Mouse (Mus musculus) embryonic facial prominence, embryonic 15.5 days (tissue): ENCODE measurements around the gene Cnot8. TPM values are rescaled to one million over a fixed set of nuclear protein-coding genes. Genes with fewer than 3 reads are reported as not detected.

Experiments
- ATAC-seq: fragments of 200-750 bp; cut with Nextera tagmentation; 2 replicates; pipeline ENCODE4 v1.8.0; 2017; ENCODE audit warnings: low read depth, moderate TSS enrichment; ENCODE audit not compliant: insufficient number of reproducible peaks, low FRiP score, low TSS enrichment
- H3K27ac ChIP-seq: fragments of 300-500 bp; sonication (generic); replicated peaks from 2 replicates; pipeline ENCODE4 v1.5.1; 2015; ENCODE audit warnings: mild to moderate bottlenecking, inconsistent platforms
- H3K27me3 ChIP-seq: fragments of 300-500 bp; sonication (generic); 2 replicates; pipeline ENCODE4 v1.6.1; 2015; ENCODE audit warnings: inconsistent platforms
- H3K36me3 ChIP-seq: fragments of 300-500 bp; sonication (generic); 2 replicates; pipeline ENCODE4 v1.6.1; 2015; ENCODE audit warnings: mild to moderate bottlenecking, inconsistent platforms
- H3K4me1 ChIP-seq: fragments of 300-500 bp; sonication (generic); 2 replicates; pipeline ENCODE4 v1.6.1; 2015; ENCODE audit warnings: inconsistent platforms
- H3K4me2 ChIP-seq: fragments of 300-500 bp; sonication (generic); replicated peaks from 2 replicates; pipeline ENCODE4 v1.6.1; 2015; ENCODE audit warnings: mild to moderate bottlenecking, inconsistent platforms
- H3K4me3 ChIP-seq: fragments of 300-500 bp; sonication (generic); replicated peaks from 2 replicates; pipeline ENCODE4 v1.5.1; 2015; ENCODE audit warnings: mild to moderate bottlenecking, inconsistent platforms
- H3K9ac ChIP-seq: fragments of 300-500 bp; sonication (generic); 2 replicates; pipeline ENCODE4 v1.6.1; 2015; ENCODE audit warnings: inconsistent platforms
- H3K9me3 ChIP-seq: fragments of 300-500 bp; sonication (generic); replicated peaks from 2 replicates; pipeline ENCODE4 v1.6.1; 2016; ENCODE audit warnings: inconsistent platforms
- WGBS: fragments of 180-500 bp; shearing (Covaris S2); methylation state at CpG from one replicate; pipeline ENCODE4 v1.1.7; 2015; 5-methylcytosine and 5-hydroxymethylcytosine counted together
- polyA plus RNA-seq: library from polyadenylated mRNA; unstranded; fragments of >200 nt; fragmentation: Nextera tagmentation; extraction: Ambion mirVana; gene quantifications from 2 replicates; pipeline ENCODE4 v1.2.1, GENCODE M21; 2015

Cnot8 gene
- polyA plus RNA-seq, 1 experiment from 2014 or later, result 97.5 TPM

GRCm38 (mm10) chr11:58107009-58107408 is 3.1 kb downstream of the Cnot8 start:
- H3K4me2 ChIP-seq, result no peak overlapping the region
- H3K9ac ChIP-seq, result no peak overlapping the region
- H3K4me3 ChIP-seq, result no peak overlapping the region
- peaks cover 25% of the 10 kb centered on the region for H3K4me1 ChIP-seq
- H3K27me3 ChIP-seq, result no peaks in the 10 kb centered on the region
- peaks cover 20% of the 10 kb centered on the region for H3K36me3 ChIP-seq
- no peak for ATAC-seq
- H3K27ac ChIP-seq, result no peak overlapping the region
- no peaks in the 10 kb centered on the region for H3K9me3 ChIP-seq
- 39% methylated on average over 3 of the region's 3 CpGs for WGBS

- no peaks in the 10 kb centered on the region for H3K27me3 ChIP-seq
- no peak for ATAC-seq
- WGBS, result 80% methylated on average over 4 of the region's 4 CpGs
Measured at GRCm38 (mm10) chr11:58107664-58108337, 3.8 kb downstream of the Cnot8 start.

GRCm38 (mm10) chr11:58116560-58116959 is 12.6 kb downstream of the Cnot8 start:
- ATAC-seq, result no peak
- Histone ChIP-seq H3K27ac (no peak overlapping the region), H3K4me3 (no peak overlapping the region), H3K9me3 (no peaks in the 10 kb centered on the region), H3K4me1 (no peaks in the 10 kb centered on the region), H3K9ac (no peak overlapping the region), H3K4me2 (no peak overlapping the region), H3K36me3 (peaks cover 92% of the 10 kb centered on the region), H3K27me3 (no peaks in the 10 kb centered on the region)
- WGBS, result 83% methylated on average over 1 of the region's 1 CpGs

More at GRCm38 (mm10) chr11:58107664-58108337, 3.8 kb downstream of the Cnot8 start:
- H3K4me3 ChIP-seq, result no peak overlapping the region
- peaks cover 28% of the 10 kb centered on the region for H3K36me3 ChIP-seq
- H3K9me3 ChIP-seq, result no peaks in the 10 kb centered on the region
- no peak overlapping the region for H3K4me2 ChIP-seq
- no peak overlapping the region for H3K9ac ChIP-seq
- H3K4me1 ChIP-seq, result peaks cover 23% of the 10 kb centered on the region
- no peak overlapping the region for H3K27ac ChIP-seq

GRCm38 (mm10) chr11:58117044-58117652 is 13.2 kb downstream of the Cnot8 start:
- Histone ChIP-seq H3K36me3 (peaks cover 92% of the 10 kb centered on the region), H3K9me3 (no peaks in the 10 kb centered on the region), H3K4me2 (no peak overlapping the region), H3K9ac (no peak overlapping the region), H3K4me3 (no peak overlapping the region), H3K27ac (no peak overlapping the region), H3K4me1 (no peaks in the 10 kb centered on the region), H3K27me3 (no peaks in the 10 kb centered on the region)
- WGBS, result 87% methylated on average over 10 of the region's 10 CpGs
- no peak for ATAC-seq

GRCm38 (mm10) chr11:58120655-58121054 is 16.7 kb downstream of the Cnot8 start:
- Histone ChIP-seq H3K27ac (no peak overlapping the region), H3K36me3 (peaks cover 91% of the 10 kb centered on the region), H3K9ac (no peak overlapping the region), H3K9me3 (no peaks in the 10 kb centered on the region), H3K4me1 (no peaks in the 10 kb centered on the region), H3K4me3 (no peak overlapping the region), H3K27me3 (no peaks in the 10 kb centered on the region), H3K4me2 (no peak overlapping the region)
- 63% methylated on average over 3 of the region's 3 CpGs for WGBS
- ATAC-seq, result no peak

- 91% methylated on average over 9 of the region's 9 CpGs for WGBS
- Histone ChIP-seq H3K9ac (no peak overlapping the region), H3K4me1 (no peaks in the 10 kb centered on the region), H3K36me3 (peaks cover 93% of the 10 kb centered on the region), H3K9me3 (no peaks in the 10 kb centered on the region), H3K4me2 (no peak overlapping the region), H3K27ac (no peak overlapping the region), H3K27me3 (no peaks in the 10 kb centered on the region), H3K4me3 (no peak overlapping the region)
- no peak for ATAC-seq
Measured at GRCm38 (mm10) chr11:58121351-58121750, 17.4 kb downstream of the Cnot8 start.

DNA sequence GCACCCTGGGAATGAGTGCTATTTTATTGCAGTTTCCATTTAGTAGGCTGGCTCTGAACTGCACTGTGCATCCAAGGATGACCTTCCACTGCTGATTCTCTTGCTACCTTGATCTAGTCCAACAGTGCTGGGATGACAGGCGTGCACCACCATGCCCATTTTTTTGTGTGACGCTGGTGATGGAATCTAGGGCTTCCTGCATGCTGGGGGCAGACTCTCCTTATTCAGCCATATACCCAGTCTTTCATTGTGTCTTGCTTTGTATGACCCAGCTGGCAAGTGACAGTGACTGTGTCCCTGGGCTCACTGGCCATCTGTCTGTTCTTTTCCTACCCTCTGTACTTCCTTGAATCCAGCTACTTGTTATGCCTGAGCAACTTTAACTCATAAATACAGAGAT is 19.8 kb downstream of the Cnot8 start:
- H3K4me3 ChIP-seq, result no peak overlapping the region
- WGBS, result 86% methylated on average over 2 of the region's 2 CpGs
- no peak overlapping the region for H3K27ac ChIP-seq
- no peak overlapping the region for H3K4me2 ChIP-seq
- H3K9me3 ChIP-seq, result no peaks in the 10 kb centered on the region
- no peaks in the 10 kb centered on the region for H3K4me1 ChIP-seq
- no peak for ATAC-seq
- no peaks in the 10 kb centered on the region for H3K27me3 ChIP-seq
- peaks cover 95% of the 10 kb centered on the region for H3K36me3 ChIP-seq
- no peak overlapping the region for H3K9ac ChIP-seq

DNA sequence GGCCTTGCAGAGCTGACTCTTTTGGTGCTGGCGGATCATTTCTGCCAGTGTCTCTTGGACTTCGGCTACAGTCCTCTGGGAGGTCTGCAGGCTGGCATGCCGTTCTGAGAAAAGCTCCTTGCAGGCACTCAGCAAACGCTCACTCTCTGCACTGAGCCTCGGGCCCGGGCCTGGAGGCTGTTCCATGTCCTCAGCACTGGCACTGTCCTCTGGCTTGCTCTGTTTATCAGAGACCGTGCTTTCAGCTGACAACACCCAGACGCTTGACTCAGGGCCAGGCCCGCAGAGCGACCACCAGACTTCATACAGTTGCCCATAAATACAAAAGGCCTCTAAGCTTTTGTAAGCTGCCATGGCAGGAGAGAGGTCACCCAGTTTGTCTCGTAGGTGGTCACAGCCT is 21.1 kb downstream of the Cnot8 start:
- H3K27me3 ChIP-seq, result no peaks in the 10 kb centered on the region
- H3K27ac ChIP-seq, result no peak overlapping the region
- no peak overlapping the region for H3K4me3 ChIP-seq
- no peak overlapping the region for H3K9ac ChIP-seq
- no peak overlapping the region for H3K4me2 ChIP-seq
- no peak for ATAC-seq
- H3K4me1 ChIP-seq, result no peaks in the 10 kb centered on the region
- 87% methylated on average over 11 of the region's 11 CpGs for WGBS
- peaks cover 96% of the 10 kb centered on the region for H3K36me3 ChIP-seq
- H3K9me3 ChIP-seq, result no peaks in the 10 kb centered on the region

- Histone ChIP-seq H3K4me3 (no peak overlapping the region), H3K36me3 (peaks cover 96% of the 10 kb centered on the region), H3K9ac (no peak overlapping the region), H3K4me1 (no peaks in the 10 kb centered on the region), H3K27ac (no peak overlapping the region), H3K9me3 (no peaks in the 10 kb centered on the region), H3K4me2 (no peak overlapping the region), H3K27me3 (no peaks in the 10 kb centered on the region)
- no peak for ATAC-seq
- WGBS, result 68% methylated on average over 7 of the region's 7 CpGs
Measured at GRCm38 (mm10) chr11:58126397-58127160, 22.6 kb downstream of the Cnot8 start.

- Histone ChIP-seq H3K9me3 (no peaks in the 10 kb centered on the region), H3K27me3 (no peaks in the 10 kb centered on the region), H3K36me3 (peaks cover 99% of the 10 kb centered on the region), H3K27ac (no peak overlapping the region), H3K4me3 (no peak overlapping the region), H3K9ac (no peak overlapping the region), H3K4me1 (no peaks in the 10 kb centered on the region), H3K4me2 (no peak overlapping the region)
- whole genome bisulfite sequencing, result 85% methylated on average over 2 of the region's 2 CpGs
- ATAC-seq, result no peak
Measured at GRCm38 (mm10) chr11:58127544-58127943, 23.6 kb downstream of the Cnot8 start.

GRCm38 (mm10) chr11:58129302-58129843 is 25.4 kb downstream of the Cnot8 start:
- 74% methylated on average over 6 of the region's 6 CpGs for WGBS
- Histone ChIP-seq H3K27me3 (no peaks in the 10 kb centered on the region), H3K4me1 (no peaks in the 10 kb centered on the region), H3K4me3 (no peak overlapping the region), H3K36me3 (peaks cover 93% of the 10 kb centered on the region), H3K9ac (no peak overlapping the region), H3K4me2 (no peak overlapping the region), H3K9me3 (no peaks in the 10 kb centered on the region), H3K27ac (no peak overlapping the region)
- ATAC-seq, result no peak
